Mouse (Mus musculus): ENCODE data around the gene Hoxd13. TPM values are rescaled to one million over a fixed set of nuclear protein-coding genes. Genes with fewer than 3 reads are reported as not detected.

The Hoxd13 gene
- polyA plus RNA-seq (2017; shearing (Covaris generic)) = not detected

GRCm38 (mm10) chr2:74667842-74668357, at the start of gene Hoxd13:
Gene Hoxd13, plus strand, starts transcription at chr2:74668310.

GRCm38 (mm10) chr2:74659507-74660005, 8.6 kb upstream of the Hoxd13 start, which contains the start of gene Evx2:
Gene Evx2, minus strand, starts transcription at chr2:74659557.

GRCm38 (mm10) chr2:74674881-74675665, 7.0 kb downstream of the Hoxd13 start, which contains the start of gene Hoxd12:
Gene Hoxd12, plus strand, starts transcription at chr2:74675013.

GRCm38 (mm10) chr2:74678891-74679595, 10.9 kb downstream of the Hoxd13 start, which contains the start of gene Hoxd11:
Gene Hoxd11, plus strand, starts transcription at chr2:74679557.

GRCm38 (mm10) chr2:74691022-74691951, 23.2 kb downstream of the Hoxd13 start, which contains the start of gene Hoxd10:
Gene Hoxd10, plus strand, starts transcription at chr2:74691924.

GRCm38 (mm10) chr2:74697567-74698121, 29.5 kb downstream of the Hoxd13 start, which contains the start of gene Hoxd9:
Gene Hoxd9, plus strand, starts transcription at chr2:74697727.

GRCm38 (mm10) chr2:74704393-74704998, 36.4 kb downstream of the Hoxd13 start, which contains the start of gene Hoxd8:
Gene Hoxd8, plus strand, starts transcription at chr2:74704615.

GRCm38 (mm10) chr2:74711721-74712621, 43.9 kb downstream of the Hoxd13 start, which contains the start of the genes Hoxd3 and Hoxd4:
Gene Hoxd3, plus strand, starts transcription at chr2:74711927.
Gene Hoxd4, plus strand, starts transcription at chr2:74711929.

Other genes starting within 250 kb of the Hoxd13 start
- 22.2 TPM for gene Lnpk, start 88.9 kb upstream of the Hoxd13 start, polyA plus RNA-seq (2017; shearing (Covaris generic))
- gene Evx2, start 8.8 kb upstream of the Hoxd13 start, polyA plus RNA-seq (2017; shearing (Covaris generic)) = not detected
- not detected for gene Hoxd12, start 6.7 kb downstream of the Hoxd13 start, polyA plus RNA-seq (2017; shearing (Covaris generic))
- not detected for gene Hoxd11, start 11.2 kb downstream of the Hoxd13 start, polyA plus RNA-seq (2017; shearing (Covaris generic))
- gene Hoxd10, start 23.6 kb downstream of the Hoxd13 start, polyA plus RNA-seq (2017; shearing (Covaris generic)) = not detected
- not detected for gene Hoxd9, start 29.4 kb downstream of the Hoxd13 start, polyA plus RNA-seq (2017; shearing (Covaris generic))
- gene Hoxd8, start 36.3 kb downstream of the Hoxd13 start, polyA plus RNA-seq (2017; shearing (Covaris generic)) = not detected
- not detected for gene Hoxd3, start 43.6 kb downstream of the Hoxd13 start, polyA plus RNA-seq (2017; shearing (Covaris generic))
- not detected for gene Hoxd4, start 43.6 kb downstream of the Hoxd13 start, polyA plus RNA-seq (2017; shearing (Covaris generic))
- not detected for gene Gm28230, start 58.4 kb downstream of the Hoxd13 start, polyA plus RNA-seq (2017; shearing (Covaris generic))
- not detected for gene Hoxd1, start 94.7 kb downstream of the Hoxd13 start, polyA plus RNA-seq (2017; shearing (Covaris generic))
- 21.3 TPM for gene Mtx2, start 157.5 kb downstream of the Hoxd13 start, polyA plus RNA-seq (2017; shearing (Covaris generic))